Mouse (Mus musculus) forebrain, embryonic 12.5 days (tissue): ENCODE measurements around the gene Casc1. TPM values are rescaled to one million over a fixed set of nuclear protein-coding genes. Genes with fewer than 3 reads are reported as not detected.
A peak's percentile ranks its signal among the peaks of the same experiment; 100 is the strongest.

Experiments used
- ATAC-seq: fragments of 200-750 bp; cut with Nextera tagmentation; 2 replicates; pipeline ENCODE4 v1.8.0; 2017; ENCODE audit warnings: moderate TSS enrichment; ENCODE audit not compliant: low FRiP score
- H3K27ac ChIP-seq: fragments of 300-500 bp; sonication (generic); 2 replicates; pipeline ENCODE4 v1.5.1; 2016; ENCODE audit warnings: mild to moderate bottlenecking
- H3K27me3 ChIP-seq: fragments of 300-500 bp; sonication (generic); 2 replicates; pipeline ENCODE4 v1.6.1; 2016; ENCODE audit warnings: mild to moderate bottlenecking
- H3K36me3 ChIP-seq: fragments of 300-500 bp; sonication (generic); replicated peaks from 2 replicates; pipeline ENCODE4 v1.6.1; 2016; ENCODE audit warnings: mild to moderate bottlenecking
- H3K4me1 ChIP-seq: fragments of 300-500 bp; sonication (generic); 2 replicates; pipeline ENCODE4 v1.6.1; 2016
- H3K4me2 ChIP-seq: fragments of 300-500 bp; sonication (generic); 2 replicates; pipeline ENCODE4 v1.6.1; 2016; ENCODE audit warnings: mild to moderate bottlenecking, moderate library complexity
- H3K4me3 ChIP-seq: fragments of 300-500 bp; sonication (generic); replicated peaks from 2 replicates; pipeline ENCODE4 v1.5.1; 2016; ENCODE audit warnings: mild to moderate bottlenecking
- H3K9ac ChIP-seq: fragments of 300-500 bp; sonication (generic); 2 replicates; pipeline ENCODE4 v1.6.1; 2016; ENCODE audit warnings: mild to moderate bottlenecking
- H3K9me3 ChIP-seq: fragments of 300-500 bp; sonication (generic); 2 replicates; pipeline ENCODE4 v1.6.1; 2016
- WGBS: fragments of 180-500 bp; shearing (Covaris S2); methylation state at CpG from one replicate; pipeline ENCODE4 v1.1.7; 2016; 5-methylcytosine and 5-hydroxymethylcytosine counted together
- polyA plus RNA-seq: library from polyadenylated mRNA; unstranded; fragments of >200 nt; fragmentation: Nextera tagmentation; extraction: Ambion mirVana; gene quantifications from 2 replicates; pipeline ENCODE4 v1.2.1, GENCODE M21; 2016

Gene Casc1
- polyA plus RNA-seq, 1 experiment from 2014 or later, result 0.89 TPM

DNA sequence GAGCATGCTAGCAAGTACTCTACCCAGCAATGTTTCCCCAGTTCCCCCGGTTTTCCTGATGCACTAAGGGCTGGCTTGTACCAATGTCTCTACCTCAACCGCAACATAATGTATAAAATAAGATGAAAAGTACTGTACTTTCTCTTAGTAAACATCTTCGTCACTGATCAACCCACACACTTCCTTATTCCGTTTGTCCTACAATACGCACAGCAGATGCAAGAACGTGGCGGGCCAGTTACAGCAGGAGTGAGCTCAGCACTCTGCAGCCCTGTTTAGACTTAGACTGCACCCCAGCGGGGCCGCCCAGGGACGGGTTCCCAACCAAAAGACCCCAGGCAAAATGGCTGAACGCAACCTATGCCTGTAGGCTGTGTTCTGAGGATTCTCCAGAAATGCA is 17.4 kb downstream of the Casc1 start:
- no peak overlapping the region for H3K9ac ChIP-seq
- H3K9me3 ChIP-seq, result no peaks in the 10 kb centered on the region
- no peaks in the 10 kb centered on the region for H3K36me3 ChIP-seq
- no peak overlapping the region for H3K4me3 ChIP-seq
- no peak for ATAC-seq
- no peak overlapping the region for H3K4me2 ChIP-seq
- no peaks in the 10 kb centered on the region for H3K4me1 ChIP-seq
- no peaks in the 10 kb centered on the region for H3K27me3 ChIP-seq
- H3K27ac ChIP-seq, result no peak overlapping the region
- 82% methylated on average over 11 of the region's 11 CpGs for WGBS

DNA sequence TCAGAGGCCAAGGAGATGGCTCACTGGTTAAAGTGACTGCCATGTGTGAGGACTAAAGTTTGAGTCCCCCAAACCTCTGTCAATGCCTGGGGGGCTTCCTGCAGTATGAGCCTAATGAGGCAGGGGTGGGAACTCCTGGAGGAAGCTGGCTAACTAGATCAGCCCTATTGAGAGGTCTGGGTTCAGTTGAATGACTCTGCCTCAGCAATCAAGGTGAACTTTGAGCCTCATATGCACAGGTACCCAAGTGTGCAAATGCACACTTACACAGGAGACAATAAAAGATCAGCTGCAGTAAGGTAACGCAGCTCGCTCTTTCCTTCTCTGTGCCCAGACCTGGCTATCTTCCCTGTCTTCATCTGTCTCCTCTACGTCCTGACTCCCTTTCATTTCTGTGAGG is 17.8 kb downstream of the Casc1 start:
- Histone ChIP-seq H3K9me3 (no peaks in the 10 kb centered on the region), H3K27ac (no peak overlapping the region), H3K36me3 (no peaks in the 10 kb centered on the region), H3K4me1 (no peaks in the 10 kb centered on the region), H3K4me2 (no peak overlapping the region), H3K9ac (no peak overlapping the region), H3K4me3 (no peak overlapping the region), H3K27me3 (no peaks in the 10 kb centered on the region)
- 94% methylated on average over 3 of the region's 3 CpGs for WGBS
- ATAC-seq, result no peak

DNA sequence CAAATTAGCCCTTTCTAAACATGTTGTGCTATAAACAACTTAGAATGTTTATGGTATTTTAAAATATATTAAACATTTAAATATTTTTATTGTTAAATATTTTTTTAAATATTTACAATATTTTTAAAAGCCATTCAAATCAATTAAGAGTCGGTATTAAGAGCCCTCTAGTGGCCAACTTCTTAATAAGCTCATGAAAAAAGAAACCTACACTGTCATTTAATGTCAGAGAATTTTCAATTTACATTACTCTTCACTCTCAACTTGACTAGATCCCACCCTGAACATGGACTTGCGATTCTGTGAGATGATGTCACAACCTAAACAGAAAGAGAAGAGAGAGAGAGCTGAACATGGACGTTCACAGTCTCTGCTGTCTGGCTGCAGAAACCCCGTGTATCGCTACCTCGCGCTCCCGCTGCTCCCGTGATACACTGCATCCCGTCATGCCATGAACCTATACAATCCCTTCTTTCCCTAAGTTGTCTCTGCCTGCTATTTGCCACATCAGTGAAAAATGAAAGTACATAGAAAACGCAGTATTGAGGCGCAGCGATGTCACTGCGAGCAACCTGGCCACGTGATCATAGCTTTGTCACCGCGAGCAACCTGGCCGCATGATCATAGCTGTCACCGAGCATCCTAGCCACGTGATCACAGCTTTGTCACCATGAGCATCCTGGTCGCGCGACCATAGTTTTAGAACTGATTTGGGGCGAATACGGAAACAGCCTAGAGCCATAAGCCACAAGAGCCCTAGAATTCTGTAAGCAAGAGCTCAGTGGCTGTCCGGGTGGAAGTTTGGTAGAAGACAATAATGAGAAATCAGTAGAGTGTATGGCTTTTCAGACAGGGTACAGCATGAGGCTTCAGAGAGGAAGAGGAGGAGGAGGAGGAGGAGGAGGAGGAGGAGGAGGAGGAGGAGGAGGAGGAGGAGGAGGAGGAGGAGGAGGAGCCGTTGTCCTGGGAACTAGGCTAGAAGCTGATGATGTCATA is 23.4 kb downstream of the Casc1 start:
- Histone ChIP-seq H3K4me1 (no peaks in the 10 kb centered on the region), H3K4me3 (peak overlapping the region; percentile 27), H3K4me2 (peak overlapping the region; percentile 39), H3K27me3 (no peaks in the 10 kb centered on the region), H3K27ac (no peak overlapping the region), H3K9me3 (no peaks in the 10 kb centered on the region), H3K9ac (no peak overlapping the region), H3K36me3 (no peaks in the 10 kb centered on the region)
- 56% methylated on average over 27 of the region's 27 CpGs for WGBS
- ATAC-seq, result peak; percentile 71

DNA sequence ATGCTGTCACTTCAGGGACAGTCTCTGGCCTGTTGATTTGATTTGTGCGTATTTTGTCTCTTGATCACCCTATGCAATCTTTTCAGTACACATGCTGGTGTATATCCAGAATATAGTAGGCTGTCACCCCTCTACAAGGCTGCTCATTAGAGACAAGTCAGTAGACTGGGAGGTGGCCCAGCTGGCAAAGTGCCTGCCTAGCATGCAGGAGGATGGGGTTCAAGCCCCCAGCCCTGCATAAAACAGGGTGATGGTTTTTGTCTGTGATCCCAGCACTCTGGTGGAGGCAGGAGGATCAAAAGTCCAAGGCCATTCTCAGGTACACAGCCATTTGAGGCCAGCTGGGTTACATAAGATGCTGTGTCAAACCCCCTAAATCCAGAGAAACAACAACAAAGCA is 24.7 kb downstream of the Casc1 start:
- no peak overlapping the region for H3K4me2 ChIP-seq
- H3K9ac ChIP-seq, result no peak overlapping the region
- WGBS, result 93% methylated on average over 1 of the region's 1 CpGs

DNA sequence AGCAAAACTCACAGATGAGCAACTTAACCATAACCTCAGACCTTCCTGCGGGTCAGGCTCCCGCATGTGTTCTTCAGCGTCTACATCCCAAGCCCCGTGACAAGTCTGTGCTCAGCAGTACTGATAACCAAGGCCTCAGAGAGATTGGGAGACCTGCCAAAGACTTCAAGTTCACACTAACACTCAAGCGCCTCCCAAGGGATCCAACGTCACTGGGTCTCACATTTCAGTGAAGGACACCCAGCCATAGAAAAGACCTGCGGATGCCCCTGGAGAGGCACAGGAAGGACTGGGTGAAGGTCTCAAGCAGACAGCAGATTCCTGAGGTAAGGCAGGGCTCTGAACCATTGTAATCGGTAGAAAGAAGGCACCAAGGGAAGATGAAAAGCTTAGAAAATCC is 28.8 kb downstream of the Casc1 start:
- H3K4me2 ChIP-seq, result no peak overlapping the region
- ATAC-seq, result no peak
- peaks cover 7% of the 10 kb centered on the region for H3K27me3 ChIP-seq
- H3K9ac ChIP-seq, result no peak overlapping the region
- no peaks in the 10 kb centered on the region for H3K9me3 ChIP-seq
- 85% methylated on average over 8 of the region's 8 CpGs for WGBS
- H3K4me1 ChIP-seq, result no peaks in the 10 kb centered on the region
- H3K4me3 ChIP-seq, result no peak overlapping the region
- H3K36me3 ChIP-seq, result no peaks in the 10 kb centered on the region
- no peak overlapping the region for H3K27ac ChIP-seq

More for the DNA sequence above, 24.7 kb downstream of the Casc1 start:
- no peak overlapping the region for H3K27ac ChIP-seq
- H3K9me3 ChIP-seq, result no peaks in the 10 kb centered on the region
- H3K36me3 ChIP-seq, result no peaks in the 10 kb centered on the region
- no peak overlapping the region for H3K4me3 ChIP-seq
- H3K4me1 ChIP-seq, result no peaks in the 10 kb centered on the region
- no peaks in the 10 kb centered on the region for H3K27me3 ChIP-seq
- no peak for ATAC-seq

- 25% methylated on average over 6 of the region's 6 CpGs for WGBS
- H3K4me3 ChIP-seq, result no peak overlapping the region
- no peak overlapping the region for H3K4me2 ChIP-seq
- peaks cover 11% of the 10 kb centered on the region; the same call in 1 of the 2 replicates for H3K4me1 ChIP-seq
- H3K36me3 ChIP-seq, result no peaks in the 10 kb centered on the region
- no peak overlapping the region for H3K9ac ChIP-seq
- H3K27me3 ChIP-seq, result peaks cover 30% of the 10 kb centered on the region
- no peaks in the 10 kb centered on the region for H3K9me3 ChIP-seq
- ATAC-seq, result no peak
- no peak overlapping the region for H3K27ac ChIP-seq
Measured at GRCm38 (mm10) chr6:145179665-145180064, 31.1 kb downstream of the Casc1 start.

GRCm38 (mm10) chr6:145176474-145176873 is 34.3 kb downstream of the Casc1 start:
- H3K4me1 ChIP-seq, result peaks cover 24% of the 10 kb centered on the region
- H3K27me3 ChIP-seq, result peaks cover 30% of the 10 kb centered on the region
- 47% methylated on average over 10 of the region's 10 CpGs for WGBS
- no peak overlapping the region for H3K27ac ChIP-seq
- no peak overlapping the region for H3K4me2 ChIP-seq
- H3K9ac ChIP-seq, result 0 out of 2 replicates have a peak overlapping the region, but pooled peaks have one; percentile 26
- H3K9me3 ChIP-seq, result no peaks in the 10 kb centered on the region
- no peak for ATAC-seq
- H3K36me3 ChIP-seq, result no peaks in the 10 kb centered on the region
- H3K4me3 ChIP-seq, result no peak overlapping the region

- no peak overlapping the region for H3K9ac ChIP-seq
- H3K4me2 ChIP-seq, result no peak overlapping the region
- WGBS, result 32% methylated on average over 9 of the region's 9 CpGs
- peaks cover 30% of the 10 kb centered on the region for H3K27me3 ChIP-seq
- no peaks in the 10 kb centered on the region for H3K9me3 ChIP-seq
- H3K4me1 ChIP-seq, result peaks cover 24% of the 10 kb centered on the region
- no peak overlapping the region for H3K4me3 ChIP-seq
- ATAC-seq, result no peak
- no peaks in the 10 kb centered on the region for H3K36me3 ChIP-seq
- H3K27ac ChIP-seq, result no peak overlapping the region
Measured at GRCm38 (mm10) chr6:145175571-145175981, 35.2 kb downstream of the Casc1 start.

GRCm38 (mm10) chr6:145173781-145174191 is 37.0 kb downstream of the Casc1 start:
- no peak overlapping the region for H3K9ac ChIP-seq
- no peaks in the 10 kb centered on the region for H3K9me3 ChIP-seq
- H3K4me2 ChIP-seq, result peak overlapping the region; percentile 35
- peaks cover 24% of the 10 kb centered on the region for H3K4me1 ChIP-seq
- WGBS, result under 1% methylated on average over 9 of the region's 11 CpGs
- no peak overlapping the region for H3K27ac ChIP-seq
- H3K27me3 ChIP-seq, result peaks cover 28% of the 10 kb centered on the region
- no peak overlapping the region for H3K4me3 ChIP-seq
- no peaks in the 10 kb centered on the region for H3K36me3 ChIP-seq
- ATAC-seq, result peak; percentile 78

GRCm38 (mm10) chr6:145171892-145172606 is 38.8 kb downstream of the Casc1 start:
- Histone ChIP-seq H3K27me3 (peaks cover 23% of the 10 kb centered on the region), H3K9ac (no peak overlapping the region), H3K27ac (no peak overlapping the region), H3K4me1 (peaks cover 24% of the 10 kb centered on the region), H3K4me3 (no peak overlapping the region), H3K4me2 (no peak overlapping the region), H3K36me3 (no peaks in the 10 kb centered on the region), H3K9me3 (no peaks in the 10 kb centered on the region)
- 78% methylated on average over 14 of the region's 14 CpGs for WGBS
- ATAC-seq, result no peak

- H3K4me3 ChIP-seq, result no peak overlapping the region
- H3K4me2 ChIP-seq, result no peak overlapping the region
- H3K9ac ChIP-seq, result no peak overlapping the region
- H3K36me3 ChIP-seq, result no peaks in the 10 kb centered on the region
- ATAC-seq, result no peak
- 58% methylated on average over 5 of the region's 5 CpGs for WGBS
- H3K27ac ChIP-seq, result no peak overlapping the region
- no peaks in the 10 kb centered on the region for H3K9me3 ChIP-seq
- H3K27me3 ChIP-seq, result no peaks in the 10 kb centered on the region
- no peaks in the 10 kb centered on the region for H3K4me1 ChIP-seq
Measured at GRCm38 (mm10) chr6:145160581-145160980, 50.2 kb downstream of the Casc1 start.

DNA sequence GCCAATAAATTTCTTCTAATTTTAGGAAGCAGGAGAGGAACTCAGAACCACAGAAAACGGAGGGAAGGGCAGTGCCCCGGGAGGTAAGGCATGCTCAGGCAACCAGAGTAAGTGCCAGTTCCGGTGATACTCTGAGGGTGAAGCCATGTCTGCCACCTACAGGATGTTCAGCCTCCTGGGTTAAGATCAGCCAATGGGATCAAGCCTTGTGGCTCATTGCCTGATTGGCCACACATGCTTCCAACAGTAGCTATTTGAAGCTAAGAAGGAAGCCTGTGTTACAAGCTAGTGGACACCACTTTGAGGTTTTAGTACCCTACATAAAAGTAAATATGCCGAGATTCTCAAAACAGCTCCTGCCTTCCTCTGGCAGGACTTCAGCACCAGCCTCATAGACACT is 52.2 kb downstream of the Casc1 start:
- WGBS, result 90% methylated on average over 4 of the region's 4 CpGs
- no peaks in the 10 kb centered on the region for H3K27me3 ChIP-seq
- no peaks in the 10 kb centered on the region for H3K4me1 ChIP-seq
- no peak for ATAC-seq
- no peak overlapping the region for H3K9ac ChIP-seq
- H3K4me2 ChIP-seq, result no peak overlapping the region
- H3K9me3 ChIP-seq, result no peaks in the 10 kb centered on the region
- no peaks in the 10 kb centered on the region for H3K36me3 ChIP-seq
- H3K4me3 ChIP-seq, result no peak overlapping the region
- no peak overlapping the region for H3K27ac ChIP-seq
